ENCODE assay signal across 9 mouse cellular contexts in genomic region chr9:121299976-121300570, GRCm38 (mm10). TPM values are rescaled to one million over a fixed set of nuclear protein-coding genes. Genes with fewer than 3 reads are reported as not detected.
A peak's percentile ranks its signal among the peaks of the same experiment; 100 is the strongest.
DNase-seq lines count a peak whose midpoint lies in the region; ATAC-seq and TF ChIP-seq lines count a peak whose summit lies in the region.
"Had no signal": no experiment of that assay in that cellular context is flagged by ENCODE, and none has a peak within 500 bp of the region (broad histone marks: within the 10 kb centered on the region; RNA-seq: fewer than 3 reads in every experiment).

No protein-coding gene starts in this region.

- peaks cover 44% of the 10 kb centered on the region for H3K4me1 ChIP-seq in lung, embryonic 15.5 days
- peaks cover 29% of the 10 kb centered on the region for H3K4me1 ChIP-seq in lung, adult 2 months (ENCODE audit: control insufficient read depth, insufficient read depth, low read length)
- peaks cover 65% of the 10 kb centered on the region for H3K4me1 ChIP-seq in forebrain, embryonic 13.5 days
- H3K4me1 ChIP-seq in limb, embryonic 10.5 days: peaks cover 53% of the 10 kb centered on the region
- H3K4me1 ChIP-seq in stomach, embryonic 14.5 days (ENCODE audit: control insufficient read depth, insufficient read depth, low read length): peaks cover 37% of the 10 kb centered on the region

- TF ChIP-seq CTCF in lung, adult 2 months (IDR thresholded peaks at IDR 0.05; ENCODE audit: insufficient read depth, low read length): no peak

- H3K27me3 ChIP-seq in lung, embryonic 15.5 days: 0 out of 2 replicates have a peak, but pooled peaks cover 4% of the 10 kb centered on the region
- no peaks in the 10 kb centered on the region for H3K27me3 ChIP-seq in forebrain, embryonic 13.5 days
- peaks cover 33% of the 10 kb centered on the region for H3K27me3 ChIP-seq in limb, embryonic 10.5 days (ENCODE audit: low read depth, poor library complexity, severe bottlenecking)
- H3K27me3 ChIP-seq in stomach, embryonic 14.5 days (ENCODE audit: control insufficient read depth, insufficient read depth, low read length): no peaks in the 10 kb centered on the region

- DNase-seq in lung, adult 2 months: no peak
- DNase-seq in limb, embryonic 10.5 days (ENCODE audit: low spot score): no peak
- DNase-seq in retina, postnatal 1 day: no peak
- no peak for DNase-seq in ovary, adult 18-20 months (ENCODE audit: low spot score)
- DNase-seq in gastrocnemius, adult 18-20 months (ENCODE audit: low spot score): no peak
- DNase-seq: kidney, adult 2 months had no signal

- H3K36me3 ChIP-seq in lung, embryonic 15.5 days: no peaks in the 10 kb centered on the region
- H3K36me3 ChIP-seq in forebrain, embryonic 13.5 days (ENCODE audit: poor library complexity, severe bottlenecking): no peaks in the 10 kb centered on the region
- H3K36me3 ChIP-seq in limb, embryonic 10.5 days: no peaks in the 10 kb centered on the region
- H3K36me3 ChIP-seq in stomach, embryonic 14.5 days (ENCODE audit: control insufficient read depth, insufficient read depth, low read length): no peaks in the 10 kb centered on the region

- no peak overlapping the region for H3K9ac ChIP-seq in lung, embryonic 15.5 days
- peak overlapping the region; percentile 97 for H3K9ac ChIP-seq in forebrain, embryonic 13.5 days
- no peak overlapping the region for H3K9ac ChIP-seq in stomach, embryonic 14.5 days (replicated peaks; ENCODE audit: low read depth, low read length)

- no peak overlapping the region for H3K4me3 ChIP-seq in lung, embryonic 15.5 days
- H3K4me3 ChIP-seq in lung, adult 2 months (replicated peaks; ENCODE audit: extremely low read depth, low read depth, low read length): no peak overlapping the region
- peak overlapping the region; percentile 87 for H3K4me3 ChIP-seq in forebrain, embryonic 13.5 days
- no peak overlapping the region for H3K4me3 ChIP-seq in limb, embryonic 10.5 days
- no peak overlapping the region for H3K4me3 ChIP-seq in stomach, embryonic 14.5 days (ENCODE audit: low read depth, low read length)

- no peak overlapping the region for H3K27ac ChIP-seq in lung, embryonic 15.5 days
- H3K27ac ChIP-seq in forebrain, embryonic 13.5 days: no peak overlapping the region
- H3K27ac ChIP-seq in limb, embryonic 10.5 days: 0 out of 2 replicates have a peak overlapping the region, but pooled peaks have one; percentile 5
- no peak overlapping the region for H3K27ac ChIP-seq in stomach, embryonic 14.5 days (ENCODE audit: low read length)

- no peak for ATAC-seq in lung, embryonic 15.5 days (ENCODE audit: borderline replicate concordance, extremely low read depth, low FRiP score, low TSS enrichment)
- no peak for ATAC-seq in forebrain, embryonic 13.5 days
- ATAC-seq in stomach, embryonic 14.5 days (ENCODE audit: insufficient number of reproducible peaks, insufficient read depth, low FRiP score, low read depth): no peak

- no peaks in the 10 kb centered on the region for H3K9me3 ChIP-seq in lung, embryonic 15.5 days
- no peaks in the 10 kb centered on the region for H3K9me3 ChIP-seq in forebrain, embryonic 13.5 days (replicated peaks)
- H3K9me3 ChIP-seq in limb, embryonic 10.5 days (replicated peaks): no peaks in the 10 kb centered on the region
- no peaks in the 10 kb centered on the region for H3K9me3 ChIP-seq in stomach, embryonic 14.5 days (ENCODE audit: control insufficient read depth, low read depth, low read length)

- H3K4me2 ChIP-seq in lung, embryonic 15.5 days: peak overlapping the region; percentile 96; the same call in 1 of the 2 replicates
- H3K4me2 ChIP-seq in forebrain, embryonic 13.5 days: peak overlapping the region; percentile 93
- peak overlapping the region; percentile 23 for H3K4me2 ChIP-seq in stomach, embryonic 14.5 days (replicated peaks; ENCODE audit: low read depth, low read length)

- WGBS in lung, embryonic 15.5 days: 60% methylated on average over 19 of the region's 19 CpGs
- 71% methylated on average over 19 of the region's 19 CpGs for WGBS in lung, adult 2 months
- WGBS in forebrain, embryonic 13.5 days: 10% methylated on average over 19 of the region's 19 CpGs
- WGBS in limb, embryonic 10.5 days: 68% methylated on average over 19 of the region's 19 CpGs
- 54% methylated on average over 19 of the region's 19 CpGs for WGBS in stomach, embryonic 14.5 days

- no peak for TF ChIP-seq POLR2A in lung, adult 2 months (IDR thresholded peaks at IDR 0.05; ENCODE audit: borderline replicate concordance, extremely low read depth, low read depth, low read length)

RNA-seq across cellular contexts. Expression of gene Trak1, which starts 2.8 kb away (rescaled TPM):
- 24.1 and 25.3 TPM in 2 replicates for polyA plus RNA-seq in lung, embryonic 15.5 days (2015; fragmentation: Nextera tagmentation; extraction: Ambion mirVana)
- polyA plus RNA-seq in lung, adult 2 months (2012; rRNA removed): 73.9 and 88.5 TPM in 2 replicates
- 49.7 and 49.9 TPM in 2 replicates for polyA plus RNA-seq in forebrain, embryonic 13.5 days (2015; fragmentation: Nextera tagmentation; extraction: Ambion mirVana)
- polyA plus RNA-seq in limb, embryonic 10.5 days (2016; fragmentation: Nextera tagmentation; extraction: Ambion mirVana): 9.6 and 12.2 TPM in 2 replicates
- 18.3 and 21.9 TPM in 2 replicates for polyA plus RNA-seq in stomach, embryonic 14.5 days (2014; fragmentation: Nextera tagmentation; extraction: Ambion mirVana)
- total RNA-seq in gastrocnemius, adult 18-20 months (2021): 100 to 1,000 TPM; 172 to 191 TPM

RNA-seq across cellular contexts. Expression of gene Ulk4, which starts 23.1 kb away (rescaled TPM):
- polyA plus RNA-seq in lung, embryonic 15.5 days (2015; fragmentation: Nextera tagmentation; extraction: Ambion mirVana): 149 and 164 TPM in 2 replicates
- polyA plus RNA-seq in lung, adult 2 months (2012; rRNA removed): 10.6 and 14.9 TPM in 2 replicates
- 164 and 177 TPM in 2 replicates for polyA plus RNA-seq in forebrain, embryonic 13.5 days (2015; fragmentation: Nextera tagmentation; extraction: Ambion mirVana)
- 119 and 140 TPM in 2 replicates for polyA plus RNA-seq in limb, embryonic 10.5 days (2016; fragmentation: Nextera tagmentation; extraction: Ambion mirVana)
- 134 and 136 TPM in 2 replicates for polyA plus RNA-seq in stomach, embryonic 14.5 days (2014; fragmentation: Nextera tagmentation; extraction: Ambion mirVana)
- total RNA-seq in gastrocnemius, adult 18-20 months (2021): under 1 TPM; 0.07 TPM

Comparison
In these comparisons a context has a peak if more than half of its experiments do, and no peak if none do; other contexts are left out.
1. H3K4me2 ChIP-seq: peak in every context shown above with its lines; median percentile 96 in lung, embryonic 15.5 days; 93 in forebrain, embryonic 13.5 days; 23 in stomach, embryonic 14.5 days.